Mouse (Mus musculus): ENCODE data around the gene Pgam2. TPM values are rescaled to one million over a fixed set of nuclear protein-coding genes. Genes with fewer than 3 reads are reported as not detected.
A peak's percentile ranks its signal among the peaks of the same experiment; 100 is the strongest.

Pgam2 gene
- polyA plus RNA-seq, 1 experiment = 157 TPM

GRCm38 (mm10) chr11:5807956-5808355, 4.4 kb upstream of the Pgam2 start:
- no peak for DNase-seq
- Histone ChIP-seq H3K4me3 (ENCODE audit: insufficient read depth, low read depth, low read length) (no peak overlapping the region), H3K4me1 (ENCODE audit: control insufficient read depth, insufficient read depth, low read length) (no peaks in the 10 kb centered on the region), H3K27ac (ENCODE audit: insufficient read depth, low read depth, low read length) (no peak overlapping the region), H3K27me3 (replicated peaks; ENCODE audit: control insufficient read depth, insufficient read depth, low read length) (no peaks in the 10 kb centered on the region), H3K36me3 (ENCODE audit: control insufficient read depth, insufficient read depth, low read length) (no peaks in the 10 kb centered on the region)
- 82% methylated on average over 9 of the region's 9 CpGs for whole genome bisulfite sequencing
- no peak for TF ChIP-seq POLR2A (IDR thresholded peaks at IDR 0.05; ENCODE audit: low read depth, low read length)
- TF ChIP-seq CTCF (conservative IDR thresholded peaks at IDR 0.05; ENCODE audit: insufficient read depth, insufficient read length, low read depth, low read length) = no peak

DNA sequence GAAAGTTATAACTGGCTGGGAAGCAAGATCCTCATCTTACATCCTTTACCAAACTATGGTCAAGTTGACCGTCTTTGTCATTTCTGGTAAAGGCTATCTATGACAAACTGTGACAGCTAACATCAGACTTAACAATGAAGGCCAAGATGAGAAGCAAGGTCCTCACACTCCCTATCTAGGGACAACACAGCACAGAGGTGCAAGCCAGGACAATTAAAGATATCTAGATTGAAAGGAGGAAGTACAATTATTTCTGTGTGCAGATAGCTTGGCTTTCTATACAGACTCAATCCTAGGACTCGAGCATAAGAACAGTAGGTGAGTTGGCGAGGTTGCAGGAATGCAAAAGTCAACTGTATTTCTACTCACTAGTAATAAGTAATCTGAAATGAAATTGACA, 2.2 kb upstream of the Pgam2 start:
- no peak for TF ChIP-seq POLR2A (IDR thresholded peaks at IDR 0.05; ENCODE audit: low read depth, low read length)
- TF ChIP-seq CTCF (conservative IDR thresholded peaks at IDR 0.05; ENCODE audit: insufficient read depth, insufficient read length, low read depth, low read length) = no peak
- DNase-seq = no peak
- no peaks in the 10 kb centered on the region for H3K36me3 ChIP-seq (ENCODE audit: control insufficient read depth, insufficient read depth, low read length)
- H3K4me1 ChIP-seq (ENCODE audit: control insufficient read depth, insufficient read depth, low read length) = 0 out of 2 replicates have a peak, but pooled peaks cover 3% of the 10 kb centered on the region
- WGBS = 82% methylated on average over 3 of the region's 3 CpGs
- no peak overlapping the region for H3K4me3 ChIP-seq (ENCODE audit: insufficient read depth, low read depth, low read length)
- H3K27me3 ChIP-seq (replicated peaks; ENCODE audit: control insufficient read depth, insufficient read depth, low read length) = no peaks in the 10 kb centered on the region
- H3K27ac ChIP-seq (ENCODE audit: insufficient read depth, low read depth, low read length) = no peak overlapping the region

DNA sequence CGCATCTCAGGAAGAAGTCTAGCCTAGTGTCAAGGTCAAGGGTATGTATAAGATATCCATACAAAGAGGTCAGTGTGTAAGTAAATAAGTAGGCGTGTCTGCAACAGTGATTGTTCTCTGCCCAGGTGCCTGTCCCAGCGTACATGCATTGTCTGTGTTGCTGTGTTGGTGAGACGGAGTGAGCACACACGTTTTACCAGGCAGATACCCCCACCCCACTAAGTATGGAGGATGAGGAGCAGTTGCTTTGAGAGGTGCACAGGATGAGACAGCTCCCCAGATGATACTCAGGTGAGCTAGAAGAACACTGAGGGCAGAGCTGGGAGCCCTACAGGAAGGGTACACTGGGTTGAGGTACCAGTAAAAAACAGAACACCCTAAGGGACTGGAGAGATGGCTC, 641 bp upstream of the Pgam2 start:
- H3K27ac ChIP-seq (ENCODE audit: insufficient read depth, low read depth, low read length) = no peak overlapping the region
- 73% methylated on average over 5 of the region's 5 CpGs for WGBS
- no peaks in the 10 kb centered on the region for H3K36me3 ChIP-seq (ENCODE audit: control insufficient read depth, insufficient read depth, low read length)
- H3K4me3 ChIP-seq (ENCODE audit: insufficient read depth, low read depth, low read length) = no peak overlapping the region
- no peaks in the 10 kb centered on the region for H3K27me3 ChIP-seq (replicated peaks; ENCODE audit: control insufficient read depth, insufficient read depth, low read length)
- DNase-seq = no peak
- H3K4me1 ChIP-seq (ENCODE audit: control insufficient read depth, insufficient read depth, low read length) = 0 out of 2 replicates have a peak, but pooled peaks cover 4% of the 10 kb centered on the region
- TF ChIP-seq CTCF (conservative IDR thresholded peaks at IDR 0.05; ENCODE audit: insufficient read depth, insufficient read length, low read depth, low read length) (no peak), POLR2A (IDR thresholded peaks at IDR 0.05; ENCODE audit: low read depth, low read length) (no peak)

GRCm38 (mm10) chr11:5802457-5803217, 896 bp downstream of the Pgam2 start:
- TF ChIP-seq CTCF (conservative IDR thresholded peaks at IDR 0.05; ENCODE audit: insufficient read depth, insufficient read length, low read depth, low read length) = no peak
- no peak for TF ChIP-seq POLR2A (IDR thresholded peaks at IDR 0.05; ENCODE audit: low read depth, low read length)
- 55% methylated on average over 8 of the region's 8 CpGs for WGBS
- H3K27ac ChIP-seq (ENCODE audit: insufficient read depth, low read depth, low read length) = peak overlapping the region; percentile 54
- H3K27me3 ChIP-seq (replicated peaks; ENCODE audit: control insufficient read depth, insufficient read depth, low read length) = no peaks in the 10 kb centered on the region
- DNase-seq = peak; percentile 21
- peak overlapping the region; percentile 38; the same call in 1 of the 2 replicates for H3K4me3 ChIP-seq (ENCODE audit: insufficient read depth, low read depth, low read length)
- no peaks in the 10 kb centered on the region for H3K36me3 ChIP-seq (ENCODE audit: control insufficient read depth, insufficient read depth, low read length)
- H3K4me1 ChIP-seq (ENCODE audit: control insufficient read depth, insufficient read depth, low read length) = 0 out of 2 replicates have a peak, but pooled peaks cover 4% of the 10 kb centered on the region

GRCm38 (mm10) chr11:5802005-5802404, 1.5 kb downstream of the Pgam2 start:
- Histone ChIP-seq H3K27me3 (replicated peaks; ENCODE audit: control insufficient read depth, insufficient read depth, low read length) (no peaks in the 10 kb centered on the region), H3K36me3 (ENCODE audit: control insufficient read depth, insufficient read depth, low read length) (no peaks in the 10 kb centered on the region), H3K4me3 (ENCODE audit: insufficient read depth, low read depth, low read length) (peak overlapping the region; percentile 5), H3K27ac (ENCODE audit: insufficient read depth, low read depth, low read length) (peak overlapping the region; percentile 54), H3K4me1 (ENCODE audit: control insufficient read depth, insufficient read depth, low read length) (0 out of 2 replicates have a peak, but pooled peaks cover 4% of the 10 kb centered on the region)
- 38% methylated on average over 12 of the region's 12 CpGs for WGBS
- TF ChIP-seq CTCF (conservative IDR thresholded peaks at IDR 0.05; ENCODE audit: insufficient read depth, insufficient read length, low read depth, low read length) (no peak), POLR2A (IDR thresholded peaks at IDR 0.05; ENCODE audit: low read depth, low read length) (no peak)
- DNase-seq = no peak

DNA sequence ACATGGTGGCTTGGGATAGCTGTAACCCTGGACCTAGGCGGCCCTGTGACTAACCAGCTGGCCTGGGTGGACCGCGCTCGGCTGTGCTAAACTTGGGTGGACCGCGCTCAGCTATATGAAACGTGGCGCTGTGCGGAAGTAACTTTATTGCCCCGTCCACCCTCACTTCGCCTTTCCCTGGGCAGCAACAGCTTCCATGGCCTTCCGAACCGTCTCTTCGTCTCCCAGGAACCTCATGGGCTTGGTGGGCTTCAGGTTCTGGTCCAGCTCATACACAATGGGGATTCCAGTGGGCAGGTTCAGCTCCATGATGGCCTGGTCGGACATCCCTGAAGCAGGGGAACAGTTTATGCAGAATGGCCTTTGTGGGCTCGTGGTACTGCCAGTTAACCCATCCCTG, 2.0 kb downstream of the Pgam2 start:
- H3K4me1 ChIP-seq (ENCODE audit: control insufficient read depth, insufficient read depth, low read length) = 0 out of 2 replicates have a peak, but pooled peaks cover 4% of the 10 kb centered on the region
- no peak for TF ChIP-seq CTCF (conservative IDR thresholded peaks at IDR 0.05; ENCODE audit: insufficient read depth, insufficient read length, low read depth, low read length)
- no peak for TF ChIP-seq POLR2A (IDR thresholded peaks at IDR 0.05; ENCODE audit: low read depth, low read length)
- WGBS = 94% methylated on average over 16 of the region's 16 CpGs
- H3K27me3 ChIP-seq (replicated peaks; ENCODE audit: control insufficient read depth, insufficient read depth, low read length) = no peaks in the 10 kb centered on the region
- no peaks in the 10 kb centered on the region for H3K36me3 ChIP-seq (ENCODE audit: control insufficient read depth, insufficient read depth, low read length)
- H3K4me3 ChIP-seq (ENCODE audit: insufficient read depth, low read depth, low read length) = peak overlapping the region; percentile 5; the same call in 1 of the 2 replicates
- no peak overlapping the region for H3K27ac ChIP-seq (ENCODE audit: insufficient read depth, low read depth, low read length)
- DNase-seq = no peak

All from kidney, adult 2 months (tissue).